Mouse (Mus musculus) hindbrain, postnatal 0 days (tissue): ENCODE data around the gene Spp1. TPM values are rescaled to one million over a fixed set of nuclear protein-coding genes. Genes with fewer than 3 reads are reported as not detected.

Source experiments
- ATAC-seq: fragments of 200-750 bp; cut with Nextera tagmentation; 2 replicates; pipeline ENCODE4 v1.8.0; 2017; ENCODE audit warnings: mild to moderate bottlenecking, moderate TSS enrichment, moderate library complexity
- DNase-seq: peaks from one replicate; pipeline ENCODE4 v3.0.0-alpha.2; 2015; ENCODE audit warnings: low spot score
- H3K27ac ChIP-seq: fragments of 300-500 bp; sonication (generic); 2 replicates; pipeline ENCODE4 v1.5.1; 2014; ENCODE audit warnings: mild to moderate bottlenecking
- H3K27me3 ChIP-seq: fragments of 300-500 bp; sonication (generic); 2 replicates; pipeline ENCODE4 v1.6.1; 2014; ENCODE audit warnings: low read length, mixed read lengths; ENCODE audit not compliant: insufficient read depth
- H3K36me3 ChIP-seq: fragments of 300-500 bp; sonication (generic); 2 replicates; pipeline ENCODE4 v1.6.1; 2014; ENCODE audit warnings: low read length, mixed read lengths; ENCODE audit not compliant: insufficient read depth
- H3K4me1 ChIP-seq: fragments of 300-500 bp; sonication (generic); 2 replicates; pipeline ENCODE4 v1.6.1; 2014; ENCODE audit warnings: antibody characterized with exemption, low read length, mixed read lengths; ENCODE audit not compliant: insufficient read depth
- H3K4me2 ChIP-seq: fragments of 300-500 bp; sonication (generic); 2 replicates; pipeline ENCODE4 v1.6.1; 2014; ENCODE audit warnings: low read depth, mild to moderate bottlenecking, low read length, moderate library complexity, mixed read lengths
- H3K4me3 ChIP-seq: fragments of 300-500 bp; sonication (generic); 2 replicates; pipeline ENCODE4 v1.5.1; 2014; ENCODE audit warnings: low read length
- H3K9ac ChIP-seq: fragments of 300-500 bp; sonication (generic); replicated peaks from 2 replicates; pipeline ENCODE4 v1.6.1; 2014; ENCODE audit warnings: mild to moderate bottlenecking, low read length, moderate library complexity, mixed read lengths
- H3K9me3 ChIP-seq: fragments of 300-500 bp; sonication (generic); 2 replicates; pipeline ENCODE4 v1.6.1; 2016; ENCODE audit warnings: low read length, mixed read lengths
- CTCF ChIP-seq: IDR thresholded peaks from 2 replicates; pipeline ENCODE4 v1.5.1; 2016; ENCODE audit warnings: antibody characterized with exemption, control low read depth, low read depth
- WGBS: fragments of 180-500 bp; shearing (Covaris S2); extraction: QIAGEN DNeasy Blood & Tissue Kit; methylation state at CpG from one replicate; pipeline ENCODE4 v1.1.7; 2014; 5-methylcytosine and 5-hydroxymethylcytosine counted together
- polyA plus RNA-seq: library from polyadenylated mRNA; unstranded; fragments of >200 nt; fragmentation: Nextera tagmentation; extraction: Ambion mirVana; gene quantifications from 2 replicates; pipeline ENCODE4 v1.2.1, GENCODE M21; 2015
- total RNA-seq: library from RNA; depleted of rRNA; stranded (reverse); fragments of >200 nt; gene quantifications from 2 replicates; pipeline ENCODE4 v1.2.3, GENCODE M21; 2014

The Spp1 gene
- total and polyA plus RNA-seq, 2 experiments from 2014 or later: 18.7 to 30.0 TPM

- H3K27me3 ChIP-seq: no peaks in the 10 kb centered on the region
- no peak overlapping the region for H3K4me2 ChIP-seq
- no peak for ATAC-seq
- H3K4me1 ChIP-seq: no peaks in the 10 kb centered on the region
- H3K36me3 ChIP-seq: no peaks in the 10 kb centered on the region
- no peak overlapping the region for H3K27ac ChIP-seq
- 47% methylated on average over 9 of the region's 9 CpGs for WGBS
- DNase-seq: no peak
- TF ChIP-seq CTCF: no peak
- H3K9me3 ChIP-seq: no peaks in the 10 kb centered on the region
- no peak overlapping the region for H3K4me3 ChIP-seq
- no peak overlapping the region for H3K9ac ChIP-seq
These were observed 35.5 kb upstream of the Spp1 start for GRCm38 (mm10) chr5:104399291-104399950.

- Histone ChIP-seq H3K9ac (no peak overlapping the region), H3K27ac (no peak overlapping the region), H3K4me2 (no peak overlapping the region), H3K4me1 (no peaks in the 10 kb centered on the region), H3K27me3 (no peaks in the 10 kb centered on the region), H3K4me3 (no peak overlapping the region), H3K9me3 (no peaks in the 10 kb centered on the region), H3K36me3 (no peaks in the 10 kb centered on the region)
- WGBS: 32% methylated on average over 1 of the region's 1 CpGs
- TF ChIP-seq CTCF: no peak
- ATAC-seq (no peak), DNase-seq (no peak)
These were observed 34.9 kb upstream of the Spp1 start for GRCm38 (mm10) chr5:104399970-104400369.

GRCm38 (mm10) chr5:104402651-104403050, 32.3 kb upstream of the Spp1 start:
- no peaks in the 10 kb centered on the region for H3K27me3 ChIP-seq
- H3K9ac ChIP-seq: no peak overlapping the region
- no peak for DNase-seq
- H3K4me3 ChIP-seq: no peak overlapping the region
- no peak for ATAC-seq
- 75% methylated on average over 3 of the region's 3 CpGs for WGBS
- H3K36me3 ChIP-seq: no peaks in the 10 kb centered on the region
- H3K27ac ChIP-seq: no peak overlapping the region
- H3K4me1 ChIP-seq: no peaks in the 10 kb centered on the region
- H3K4me2 ChIP-seq: no peak overlapping the region
- no peak for TF ChIP-seq CTCF
- no peaks in the 10 kb centered on the region for H3K9me3 ChIP-seq

- Histone ChIP-seq H3K27ac (no peak overlapping the region), H3K9ac (no peak overlapping the region), H3K27me3 (no peaks in the 10 kb centered on the region), H3K9me3 (no peaks in the 10 kb centered on the region), H3K4me3 (no peak overlapping the region), H3K4me2 (no peak overlapping the region), H3K4me1 (no peaks in the 10 kb centered on the region), H3K36me3 (no peaks in the 10 kb centered on the region)
- no peak for DNase-seq
- no peak for ATAC-seq
- no peak for TF ChIP-seq CTCF
- WGBS: 76% methylated on average over 3 of the region's 3 CpGs
These were observed 31.6 kb upstream of the Spp1 start for GRCm38 (mm10) chr5:104403351-104403750.

- Histone ChIP-seq H3K4me2 (no peak overlapping the region), H3K4me1 (no peaks in the 10 kb centered on the region), H3K36me3 (no peaks in the 10 kb centered on the region), H3K9ac (no peak overlapping the region), H3K27me3 (no peaks in the 10 kb centered on the region), H3K4me3 (no peak overlapping the region), H3K27ac (no peak overlapping the region), H3K9me3 (no peaks in the 10 kb centered on the region)
- DNase-seq (no peak), ATAC-seq (no peak)
- no peak for TF ChIP-seq CTCF
- 55% methylated on average over 7 of the region's 7 CpGs for WGBS
These were observed 30.4 kb upstream of the Spp1 start for GRCm38 (mm10) chr5:104404551-104404950.

GRCm38 (mm10) chr5:104405051-104405450, 29.9 kb upstream of the Spp1 start:
- Histone ChIP-seq H3K27me3 (no peaks in the 10 kb centered on the region), H3K4me1 (no peaks in the 10 kb centered on the region), H3K4me3 (no peak overlapping the region), H3K9ac (no peak overlapping the region), H3K9me3 (no peaks in the 10 kb centered on the region), H3K4me2 (no peak overlapping the region), H3K27ac (no peak overlapping the region), H3K36me3 (no peaks in the 10 kb centered on the region)
- ATAC-seq (no peak), DNase-seq (no peak)
- no peak for TF ChIP-seq CTCF
- 49% methylated on average over 3 of the region's 3 CpGs for WGBS

GRCm38 (mm10) chr5:104406756-104407155, 28.2 kb upstream of the Spp1 start:
- no peak for ATAC-seq
- H3K36me3 ChIP-seq: no peaks in the 10 kb centered on the region
- H3K9me3 ChIP-seq: no peaks in the 10 kb centered on the region
- H3K4me3 ChIP-seq: no peak overlapping the region
- H3K4me2 ChIP-seq: no peak overlapping the region
- no peak for TF ChIP-seq CTCF
- H3K27me3 ChIP-seq: no peaks in the 10 kb centered on the region
- no peaks in the 10 kb centered on the region for H3K4me1 ChIP-seq
- no peak overlapping the region for H3K9ac ChIP-seq
- H3K27ac ChIP-seq: no peak overlapping the region
- DNase-seq: peak; percentile 2
- 35% methylated on average over 3 of the region's 3 CpGs for WGBS
